Mouse (Mus musculus) limb, embryonic 13.5 days (tissue): ENCODE results near the gene Tent5d. TPM values are rescaled to one million over a fixed set of nuclear protein-coding genes. Genes with fewer than 3 reads are reported as not detected.

Experiments
- ATAC-seq: fragments of 200-750 bp; cut with Nextera tagmentation; 2 replicates; pipeline ENCODE4 v1.8.0; 2017; ENCODE audit warnings: low read depth, moderate number of reproducible peaks, moderate TSS enrichment; ENCODE audit not compliant: low FRiP score
- H3K27ac ChIP-seq: fragments of 300-500 bp; sonication (generic); 2 replicates; pipeline ENCODE4 v1.5.1; 2015; ENCODE audit warnings: inconsistent platforms, mild to moderate bottlenecking, moderate library complexity
- H3K27me3 ChIP-seq: fragments of 300-500 bp; sonication (generic); 2 replicates; pipeline ENCODE4 v1.6.1; 2015; ENCODE audit warnings: mild to moderate bottlenecking, inconsistent platforms
- H3K36me3 ChIP-seq: fragments of 300-500 bp; sonication (generic); 2 replicates; pipeline ENCODE4 v1.6.1; 2015; ENCODE audit warnings: inconsistent platforms, mild to moderate bottlenecking, moderate library complexity
- H3K4me1 ChIP-seq: fragments of 300-500 bp; sonication (generic); 2 replicates; pipeline ENCODE4 v1.6.1; 2015; ENCODE audit warnings: inconsistent platforms
- H3K4me2 ChIP-seq: fragments of 300-500 bp; sonication (generic); replicated peaks from 2 replicates; pipeline ENCODE4 v1.6.1; 2015; ENCODE audit warnings: inconsistent platforms, mild to moderate bottlenecking, moderate library complexity
- H3K4me3 ChIP-seq: fragments of 300-500 bp; sonication (generic); 2 replicates; pipeline ENCODE4 v1.5.1; 2015; ENCODE audit warnings: moderate library complexity, mild to moderate bottlenecking, inconsistent platforms
- H3K9ac ChIP-seq: fragments of 300-500 bp; sonication (generic); 2 replicates; pipeline ENCODE4 v1.6.1; 2015; ENCODE audit warnings: mild to moderate bottlenecking, inconsistent platforms
- H3K9me3 ChIP-seq: fragments of 300-500 bp; sonication (generic); 2 replicates; pipeline ENCODE4 v1.6.1; 2016; ENCODE audit warnings: inconsistent platforms
- WGBS: fragments of 180-500 bp; shearing (Covaris S2); methylation state at CpG from one replicate; pipeline ENCODE4 v1.1.7; 2015; 5-methylcytosine and 5-hydroxymethylcytosine counted together
- polyA plus RNA-seq: library from polyadenylated mRNA; unstranded; fragments of >200 nt; fragmentation: Nextera tagmentation; extraction: Ambion mirVana; gene quantifications from 2 replicates; pipeline ENCODE4 v1.2.1, GENCODE M21; 2015

Gene Tent5d
- 0.28 and 0.32 TPM in 2 replicates for polyA plus RNA-seq

DNA sequence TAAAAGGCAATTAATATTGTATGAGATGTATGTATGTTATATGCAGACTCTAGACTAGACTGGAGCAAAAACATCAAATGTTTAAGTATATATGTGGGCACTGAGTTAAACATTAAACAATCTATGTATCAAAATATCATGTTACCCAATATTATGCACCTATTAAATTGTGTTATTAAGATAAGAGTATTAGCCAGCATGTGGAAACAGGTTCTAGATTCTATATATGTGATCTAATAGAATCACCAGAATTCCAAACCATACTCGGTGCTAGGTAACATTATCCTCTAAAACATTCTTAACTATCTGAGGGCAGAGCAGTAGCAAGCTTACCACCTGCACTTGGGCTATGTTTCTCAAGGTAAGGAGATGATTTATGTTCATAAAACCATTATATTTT, at the start of gene Tent5d:
Gene Tent5d, plus strand, starts transcription at position 301 of the 400 bp plus-strand sequence.
- no peak for ATAC-seq
- WGBS = 79% methylated on average over 1 of the region's 1 CpGs
- H3K27ac ChIP-seq = no peak within 1 kb of the TSS
- H3K9ac ChIP-seq = no peak within 1 kb of the TSS
- H3K4me1 ChIP-seq = no peaks in the 10 kb centered on the region
- H3K36me3 ChIP-seq = no peaks in the 10 kb centered on the region
- H3K4me2 ChIP-seq = no peak within 1 kb of the TSS
- no peak within 1 kb of the TSS for H3K4me3 ChIP-seq
- H3K9me3 ChIP-seq = no peaks in the 10 kb centered on the region
- no peaks in the 10 kb centered on the region for H3K27me3 ChIP-seq

DNA sequence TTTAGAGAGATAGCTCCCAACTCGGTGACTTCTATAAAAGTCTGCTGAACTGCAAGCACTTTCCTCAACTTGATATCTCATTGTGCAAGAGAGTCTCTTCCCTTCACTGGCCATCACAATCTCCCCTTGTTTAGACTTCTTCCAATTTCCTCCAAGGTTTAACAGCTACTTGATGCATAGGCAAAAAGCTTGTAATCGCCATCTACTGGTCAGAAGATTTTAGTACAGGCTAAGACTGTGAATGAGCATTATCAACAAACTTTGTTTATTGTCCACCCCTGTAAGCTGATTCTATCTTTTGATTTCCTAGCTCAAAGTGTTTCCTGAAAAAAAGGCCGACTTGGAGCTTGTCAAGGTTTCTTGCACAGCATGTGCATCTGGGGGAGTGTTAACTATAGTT, 24.5 kb upstream of the Tent5d start:
- Histone ChIP-seq H3K9ac (no peak overlapping the region), H3K27me3 (no peaks in the 10 kb centered on the region), H3K36me3 (no peaks in the 10 kb centered on the region), H3K4me2 (no peak overlapping the region), H3K27ac (no peak overlapping the region), H3K4me3 (no peak overlapping the region), H3K4me1 (no peaks in the 10 kb centered on the region), H3K9me3 (no peaks in the 10 kb centered on the region)
- WGBS = 18% methylated on average over 3 of the region's 3 CpGs
- no peak for ATAC-seq

DNA sequence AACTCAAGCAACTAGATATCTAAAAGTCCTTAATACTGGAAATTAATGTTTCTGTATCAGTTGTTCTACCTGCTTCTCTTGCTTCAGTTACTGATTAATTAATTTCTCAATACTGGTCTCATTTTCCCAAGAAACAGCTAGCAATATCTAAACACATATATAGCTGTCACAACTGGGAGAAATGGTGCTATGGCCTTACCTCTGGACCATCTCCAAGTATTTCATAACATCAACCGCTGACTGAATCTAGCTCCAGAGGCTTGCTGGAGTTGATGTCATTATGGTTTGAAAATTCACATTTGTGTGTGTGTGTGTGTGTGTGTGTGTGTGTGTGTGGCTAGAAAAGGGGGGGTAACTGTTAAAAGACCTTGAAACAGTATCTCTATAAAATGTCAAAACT, 2.3 kb upstream of the Tent5d start:
- Histone ChIP-seq H3K4me3 (no peak overlapping the region), H3K27me3 (no peaks in the 10 kb centered on the region), H3K27ac (no peak overlapping the region), H3K9me3 (no peaks in the 10 kb centered on the region), H3K9ac (no peak overlapping the region), H3K4me1 (no peaks in the 10 kb centered on the region), H3K4me2 (no peak overlapping the region), H3K36me3 (no peaks in the 10 kb centered on the region)
- 96% methylated on average over 1 of the region's 1 CpGs for WGBS
- ATAC-seq = no peak

DNA sequence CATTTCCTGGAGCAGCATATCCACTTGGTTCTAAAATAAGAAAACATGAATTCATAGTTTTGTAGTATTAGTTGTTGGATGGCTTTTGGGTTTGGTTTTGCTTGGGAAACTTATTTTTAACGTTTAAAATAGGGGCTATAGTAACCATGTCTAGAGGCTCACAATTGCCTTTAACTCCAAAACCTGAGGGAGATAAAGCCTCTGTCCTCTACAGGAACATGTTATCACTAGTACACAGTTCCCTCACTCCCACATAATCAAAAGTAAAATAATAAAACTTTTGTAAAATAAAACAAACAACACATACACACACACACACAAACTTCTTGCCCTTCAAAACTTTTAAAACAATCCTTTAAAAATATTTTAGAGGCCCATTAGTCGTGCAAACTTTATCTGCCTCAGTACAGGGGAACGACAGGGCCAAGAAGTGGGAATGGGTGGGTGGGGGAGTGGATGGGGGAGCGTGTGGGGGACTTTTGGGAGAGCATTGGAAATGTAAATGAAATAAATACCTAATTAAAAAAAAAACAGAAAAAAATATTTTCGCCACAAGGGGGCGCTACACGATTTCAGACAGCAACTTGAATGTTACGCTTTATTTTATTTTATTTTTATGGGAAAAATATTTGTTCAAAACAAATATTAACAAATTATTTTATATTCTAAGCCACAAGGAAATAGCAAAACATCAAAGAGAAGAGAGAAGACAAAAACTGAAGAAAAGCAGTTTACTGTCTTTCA, 1.5 kb upstream of the Tent5d start:
- no peak for ATAC-seq
- H3K9me3 ChIP-seq = no peaks in the 10 kb centered on the region
- no peaks in the 10 kb centered on the region for H3K27me3 ChIP-seq
- no peaks in the 10 kb centered on the region for H3K4me1 ChIP-seq
- 29% methylated on average over 8 of the region's 8 CpGs for WGBS
- no peak overlapping the region for H3K27ac ChIP-seq
- no peak overlapping the region for H3K4me2 ChIP-seq
- no peaks in the 10 kb centered on the region for H3K36me3 ChIP-seq
- H3K9ac ChIP-seq = no peak overlapping the region
- H3K4me3 ChIP-seq = no peak overlapping the region

- no peak overlapping the region for H3K9ac ChIP-seq
- no peaks in the 10 kb centered on the region for H3K9me3 ChIP-seq
- 46% methylated on average over 1 of the region's 1 CpGs for WGBS
- no peaks in the 10 kb centered on the region for H3K27me3 ChIP-seq
- H3K4me1 ChIP-seq = no peaks in the 10 kb centered on the region
- ATAC-seq = no peak
- H3K36me3 ChIP-seq = no peaks in the 10 kb centered on the region
- no peak overlapping the region for H3K4me3 ChIP-seq
- no peak overlapping the region for H3K4me2 ChIP-seq
- no peak overlapping the region for H3K27ac ChIP-seq
Observed at GRCm38 (mm10) chrX:107795785-107796184, 3.4 kb downstream of the Tent5d start.

- WGBS = 88% methylated on average over 2 of the region's 2 CpGs
- Histone ChIP-seq H3K4me2 (no peak overlapping the region), H3K9ac (no peak overlapping the region), H3K36me3 (no peaks in the 10 kb centered on the region), H3K27ac (no peak overlapping the region), H3K27me3 (no peaks in the 10 kb centered on the region), H3K4me1 (no peaks in the 10 kb centered on the region), H3K4me3 (no peak overlapping the region), H3K9me3 (no peaks in the 10 kb centered on the region)
- ATAC-seq = no peak
Observed at GRCm38 (mm10) chrX:107796919-107797318, 4.5 kb downstream of the Tent5d start.

DNA sequence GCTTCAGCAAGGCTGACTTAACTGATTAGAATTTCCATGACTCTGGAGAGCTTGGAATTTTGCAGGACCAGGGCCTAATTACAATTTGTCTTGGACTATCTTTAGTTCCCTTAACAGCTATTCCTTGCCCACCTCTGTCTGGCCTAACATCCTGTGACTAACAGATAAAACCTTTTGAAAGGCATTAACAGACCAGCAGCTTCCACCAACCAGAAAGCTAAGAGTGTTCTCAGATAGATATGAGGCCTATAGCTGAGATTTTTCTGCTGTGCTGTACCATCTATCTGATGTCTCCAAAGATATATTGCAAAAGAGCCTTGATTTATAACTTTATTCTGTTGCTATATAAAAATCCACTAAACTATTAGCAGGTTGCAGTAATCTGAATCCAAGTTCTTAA, 19.7 kb downstream of the Tent5d start:
- Histone ChIP-seq H3K4me3 (no peak overlapping the region), H3K36me3 (no peaks in the 10 kb centered on the region), H3K27me3 (no peaks in the 10 kb centered on the region), H3K4me2 (no peak overlapping the region), H3K4me1 (no peaks in the 10 kb centered on the region), H3K27ac (no peak overlapping the region), H3K9me3 (no peaks in the 10 kb centered on the region), H3K9ac (no peak overlapping the region)
- no peak for ATAC-seq

GRCm38 (mm10) chrX:107815502-107816217, 23.3 kb downstream of the Tent5d start:
- Histone ChIP-seq H3K36me3 (no peaks in the 10 kb centered on the region), H3K4me3 (peak overlapping the region; percentile 58), H3K9me3 (no peaks in the 10 kb centered on the region), H3K9ac (peak overlapping the region; percentile 63), H3K27ac (no peak overlapping the region), H3K4me1 (no peaks in the 10 kb centered on the region), H3K27me3 (no peaks in the 10 kb centered on the region), H3K4me2 (peak overlapping the region; percentile 60)
- WGBS = 18% methylated on average over 32 of the region's 32 CpGs
- ATAC-seq = peak; percentile 70

- H3K27me3 ChIP-seq = no peaks in the 10 kb centered on the region
- no peak within 1 kb of the TSS for H3K27ac ChIP-seq
- WGBS = 15% methylated on average over 27 of the region's 28 CpGs
- peak within 1 kb of the TSS; percentile 63 for H3K9ac ChIP-seq
- H3K4me3 ChIP-seq = peak within 1 kb of the TSS; percentile 58
- H3K9me3 ChIP-seq = no peaks in the 10 kb centered on the region
- H3K36me3 ChIP-seq = no peaks in the 10 kb centered on the region
- no peaks in the 10 kb centered on the region for H3K4me1 ChIP-seq
- ATAC-seq = peak; percentile 99
- H3K4me2 ChIP-seq = peak within 1 kb of the TSS; percentile 60
Observed at GRCm38 (mm10) chrX:107816218-107816554, 23.8 kb downstream of the Tent5d start, which contains the start of gene 2610002M06Rik. Gene 2610002M06Rik (minus strand): TSS chrX:107816334.

DNA sequence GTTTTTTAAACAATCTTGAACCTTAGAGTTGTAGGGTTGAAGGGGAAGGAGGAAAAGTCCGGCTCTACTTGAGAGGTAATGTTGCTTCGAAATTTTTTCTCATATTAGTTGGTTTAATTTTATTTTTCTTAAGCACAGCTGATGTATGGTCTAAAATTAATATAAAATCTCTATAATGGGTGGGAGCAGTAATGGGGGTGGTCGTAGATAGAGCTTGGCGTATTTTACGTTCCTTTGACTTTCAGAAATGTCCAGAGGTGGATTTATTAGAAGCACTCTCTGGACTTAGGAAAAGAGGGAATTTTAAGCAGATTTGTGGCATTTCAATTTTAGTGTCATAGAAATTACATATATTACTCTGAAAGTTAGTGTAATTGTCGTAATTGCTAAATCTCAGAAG, 24.3 kb downstream of the Tent5d start:
- Histone ChIP-seq H3K9me3 (no peaks in the 10 kb centered on the region), H3K27ac (no peak overlapping the region), H3K9ac (no peak overlapping the region), H3K27me3 (no peaks in the 10 kb centered on the region), H3K4me1 (no peaks in the 10 kb centered on the region), H3K4me2 (peak overlapping the region; percentile 60), H3K36me3 (no peaks in the 10 kb centered on the region), H3K4me3 (peak overlapping the region; percentile 58)
- no peak for ATAC-seq
- WGBS = 75% methylated on average over 6 of the region's 6 CpGs

GRCm38 (mm10) chrX:107858165-107858564, 65.8 kb downstream of the Tent5d start:
- H3K27me3 ChIP-seq = no peaks in the 10 kb centered on the region
- H3K4me3 ChIP-seq = no peak overlapping the region
- WGBS = 32% methylated on average over 4 of the region's 4 CpGs
- no peak overlapping the region for H3K27ac ChIP-seq
- no peaks in the 10 kb centered on the region for H3K36me3 ChIP-seq
- no peak overlapping the region for H3K9ac ChIP-seq
- H3K4me1 ChIP-seq = no peaks in the 10 kb centered on the region
- H3K4me2 ChIP-seq = no peak overlapping the region
- H3K9me3 ChIP-seq = no peaks in the 10 kb centered on the region
- no peak for ATAC-seq
